Comparison of ENCODE assay signal across 39 mouse cellular contexts in the genomic region with DNA sequence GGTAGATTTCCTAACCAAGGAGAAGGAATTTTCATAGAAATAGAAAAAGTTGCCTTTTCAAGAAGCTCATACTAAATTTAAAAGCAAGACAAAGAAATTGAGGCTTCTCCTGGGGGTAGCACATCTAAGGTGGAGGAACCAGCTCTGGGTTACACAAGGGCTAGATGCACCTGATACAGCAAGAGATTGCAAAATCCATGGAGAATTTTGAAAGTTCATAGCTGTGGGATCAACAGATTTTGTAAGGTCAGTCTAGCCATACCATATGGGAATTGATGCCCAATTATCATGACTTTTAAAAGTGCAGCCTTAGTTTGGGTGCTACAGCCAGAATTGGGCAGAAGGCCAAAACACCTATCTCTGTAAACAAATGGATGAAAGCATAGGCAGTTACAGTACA. TPM values are rescaled to one million over a fixed set of nuclear protein-coding genes. Genes with fewer than 3 reads are reported as not detected.
"Had no signal": no experiment of that assay in that cellular context is flagged by ENCODE, and none has a peak within 500 bp of the region (broad histone marks: within the 10 kb centered on the region; RNA-seq: fewer than 3 reads in every experiment).

No protein-coding gene starts in this region.

- ATAC-seq: forebrain, embryonic 13.5 days; forebrain, embryonic 14.5 days; forebrain, embryonic 15.5 days; forebrain, embryonic 16.5 days; forebrain, postnatal 0 days had no signal

- H3K9me3 ChIP-seq: embryonic facial prominence, embryonic 12.5 days; embryonic facial prominence, embryonic 13.5 days; embryonic facial prominence, embryonic 15.5 days; forebrain, embryonic 10.5 days; forebrain, embryonic 12.5 days; forebrain, embryonic 13.5 days; forebrain, embryonic 15.5 days had no signal

- H3K4me1 ChIP-seq: embryonic facial prominence, embryonic 10.5 days; embryonic facial prominence, embryonic 12.5 days; embryonic facial prominence, embryonic 13.5 days; embryonic facial prominence, embryonic 15.5 days; forebrain, embryonic 10.5 days; forebrain, embryonic 12.5 days; forebrain, embryonic 13.5 days; forebrain, embryonic 15.5 days had no signal

- H3K36me3 ChIP-seq: embryonic facial prominence, embryonic 10.5 days; embryonic facial prominence, embryonic 12.5 days; embryonic facial prominence, embryonic 13.5 days; embryonic facial prominence, embryonic 15.5 days; forebrain, embryonic 10.5 days; forebrain, embryonic 12.5 days; forebrain, embryonic 15.5 days had no signal

- H3K4me3 ChIP-seq: embryonic facial prominence, embryonic 10.5 days; embryonic facial prominence, embryonic 12.5 days; embryonic facial prominence, embryonic 13.5 days; embryonic facial prominence, embryonic 15.5 days; erythroblast, embryonic 14.5 days; forebrain, embryonic 10.5 days; forebrain, embryonic 12.5 days; forebrain, embryonic 13.5 days; forebrain, embryonic 15.5 days; gastrocnemius, adult 2 months; heart, adult 2 months had no signal

- H3K27ac ChIP-seq: embryonic facial prominence, embryonic 10.5 days; embryonic facial prominence, embryonic 12.5 days; embryonic facial prominence, embryonic 13.5 days; embryonic facial prominence, embryonic 15.5 days; forebrain, embryonic 10.5 days; forebrain, embryonic 12.5 days; forebrain, embryonic 13.5 days; forebrain, embryonic 15.5 days; gastrocnemius, adult 2 months; heart, adult 2 months had no signal

- DNase-seq: cerebellum, adult 2 months; cerebellum, adult 8-10 months; cerebellum, adult 9-10 months; cerebellum, adult 9-11 months; cerebellum, postnatal 10 days; cerebellum, postnatal 14 days; cerebellum, postnatal 25 days; cerebellum, postnatal 36 days; embryo, embryonic 11 days; forebrain, postnatal 0 days; gastrocnemius, adult 2 months; gastrocnemius, postnatal 10 days; gastrocnemius, postnatal 14 days; gastrocnemius, postnatal 25 days; gastrocnemius, postnatal 36 days; heart, adult 18-20 months; heart, adult 2 months had no signal

- H3K27me3 ChIP-seq: embryonic facial prominence, embryonic 12.5 days; embryonic facial prominence, embryonic 13.5 days; embryonic facial prominence, embryonic 15.5 days; forebrain, embryonic 12.5 days; forebrain, embryonic 13.5 days; forebrain, embryonic 15.5 days had no signal

- H3K4me2 ChIP-seq: embryonic facial prominence, embryonic 12.5 days; embryonic facial prominence, embryonic 13.5 days; embryonic facial prominence, embryonic 15.5 days; forebrain, embryonic 12.5 days; forebrain, embryonic 13.5 days; forebrain, embryonic 15.5 days had no signal

- H3K9ac ChIP-seq: embryonic facial prominence, embryonic 12.5 days; embryonic facial prominence, embryonic 13.5 days; embryonic facial prominence, embryonic 15.5 days; forebrain, embryonic 12.5 days; forebrain, embryonic 13.5 days; forebrain, embryonic 15.5 days; forebrain, postnatal 0 days had no signal

RNA-seq across cellular contexts. Expression of a gene that starts 27.1 kb away (rescaled TPM):
- total RNA-seq: common myeloid progenitor, adult 5-6 weeks; forebrain, postnatal 0 days; gastrocnemius, adult 18-20 months; gastrocnemius, adult 2 months; gastrocnemius, adult 8-10 months; gastrocnemius, postnatal 10 days; gastrocnemius, postnatal 14 days; gastrocnemius, postnatal 25 days; gastrocnemius, postnatal 36 days; gastrocnemius, postnatal 4 days; granulocyte monocyte progenitor cell, adult 5-6 weeks; heart, adult 18-20 months; heart, adult 2 months; heart, adult 8-10 months had no signal
- polyA plus RNA-seq: cerebellum, adult 2 months; cortical plate, adult 2 months; embryonic facial prominence, embryonic 10.5 days; embryonic facial prominence, embryonic 11.5 days; embryonic facial prominence, embryonic 12.5 days; embryonic facial prominence, embryonic 13.5 days; embryonic facial prominence, embryonic 14.5 days; embryonic facial prominence, embryonic 15.5 days; erythroblast, embryonic 14.5 days; forebrain, embryonic 10.5 days; forebrain, embryonic 11.5 days; forebrain, embryonic 12.5 days; forebrain, embryonic 13.5 days; forebrain, embryonic 14.5 days; forebrain, embryonic 15.5 days; forebrain, embryonic 16.5 days; forebrain, postnatal 0 days; frontal cortex, adult 2 months; heart, adult 2 months had no signal
